Mouse (Mus musculus): ENCODE measurements around the gene Nt5dc2. TPM values are rescaled to one million over a fixed set of nuclear protein-coding genes. Genes with fewer than 3 reads are reported as not detected.

Gene Nt5dc2
- total RNA-seq (2023) = 10 to 100 TPM; 15.2 to 18.0 TPM

GRCm38 (mm10) chr14:31130236-31131220, at the start of gene Nt5dc2:
TSS of gene Nt5dc2 (plus strand) at chr14:31131053.

GRCm38 (mm10) chr14:31128826-31129219, 2.0 kb upstream of the Nt5dc2 start, which contains the start of gene Smim4:
TSS of gene Smim4 (minus strand) at chr14:31128956.

GRCm38 (mm10) chr14:31168425-31168824, 37.6 kb downstream of the Nt5dc2 start, which contains the start of gene Stab1:
TSS of gene Stab1 (minus strand) at chr14:31168641.

Other genes with a start within 250 kb of the Nt5dc2 start
- gene Itih4, start 244.6 kb upstream of the Nt5dc2 start, total RNA-seq (2023) = not detected
- not detected for gene Itih3, start 207.3 kb upstream of the Nt5dc2 start, total RNA-seq (2023)
- gene Itih1, start 187.8 kb upstream of the Nt5dc2 start, total RNA-seq (2023) = not detected
- gene Nek4, start 179.7 kb upstream of the Nt5dc2 start, total RNA-seq (2023) = 1 to 10 TPM; 4.5 to 4.7 TPM
- gene Glt8d1, start 129.7 kb upstream of the Nt5dc2 start, total RNA-seq (2023) = 10 to 100 TPM; 11.4 to 12.2 TPM
- 10 to 100 TPM; 70.6 to 86.4 TPM for gene Spcs1, start 129.4 kb upstream of the Nt5dc2 start, total RNA-seq (2023)
- 10 to 100 TPM; 52.5 to 55.0 TPM for gene Pbrm1, start 111.9 kb upstream of the Nt5dc2 start, total RNA-seq (2023)
- gene Gnl3, start 111.9 kb upstream of the Nt5dc2 start, total RNA-seq (2023) = 10 to 100 TPM; 43.5 to 46.3 TPM
- gene Smim4, start 2.1 kb upstream of the Nt5dc2 start, total RNA-seq (2023) = 10 to 100 TPM; 43.2 to 63.8 TPM
- gene Stab1, start 37.6 kb downstream of the Nt5dc2 start, total RNA-seq (2023) = 1 to 10 TPM; 2.8 to 3.7 TPM
- 1 to 10 TPM; 1.0 to 2.1 TPM for gene Tnnc1, start 77.3 kb downstream of the Nt5dc2 start, total RNA-seq (2023)
- gene Nisch, start 85.9 kb downstream of the Nt5dc2 start, total RNA-seq (2023) = 100 to 1,000 TPM; 298 to 310 TPM
- gene Sema3g, start 86.8 kb downstream of the Nt5dc2 start, total RNA-seq (2023) = under 1 TPM; 0.20 to 0.38 TPM
- gene Phf7, start 120.3 kb downstream of the Nt5dc2 start, total RNA-seq (2023) = 1 to 10 TPM; 6.6 to 7.2 TPM
- gene Bap1, start 120.4 kb downstream of the Nt5dc2 start, total RNA-seq (2023) = 10 to 100 TPM; 40.0 to 46.7 TPM
- gene Dnah1, start 192.8 kb downstream of the Nt5dc2 start, total RNA-seq (2023) = under 1 TPM in 1 of 2 experiments, not detected in 1; 0.02 TPM
- gene Capn7, start 205.6 kb downstream of the Nt5dc2 start, total RNA-seq (2023) = 10 to 100 TPM; 23.1 to 23.2 TPM

All from neutrophil, adult 83 days (primary cell).